Mouse (Mus musculus) embryonic stem cell, embryonic (primary cell): ENCODE measurements around the gene Treh.

Source experiments
- CTCF ChIA-PET, 4 experiments: fragments of 300-600 bp in 2 of 4; fragments of 350-600 bp in 2 of 4; sonication (Branson Sonifier 250); formaldehyde crosslinking; loops; one replicate each; lab custom pipeline; 2022; ENCODE audit warnings: inconsistent platforms in 2 of 4; lab: Charles Lee
- POLR2A ChIA-PET, 4 experiments: fragments of 300-600 bp in 2 of 4; fragments of 350-600 bp in 2 of 4; sonication (Branson Sonifier 250); formaldehyde crosslinking; loops; one replicate each; lab custom pipeline; 2022; ENCODE audit warnings: antibody characterized with exemption in 4 of 4, inconsistent platforms in 1 of 4; lab: Charles Lee

The Treh gene

GRCm38 (mm10) chr9:44652027-44652426 lies 21.0 kb upstream of the Treh start:
- ChIA-PET CTCF (interaction anchor here (0.5 to 3.7 kb wide), 91 partner anchors 8 to 1102 kb away, joined by 3 to 82 read pairs (median 4); partner anchors contain the start of genes Upk2 (in 4 of the 4), Bcl9l (in 2 of the 4), Atp5l (in 1 of the 4) and C2cd2l (in 1 of the 4)), POLR2A (interaction anchor here in 3 of 4 experiments (0.5 to 2.2 kb wide), 23 partner anchors 11 to 1675 kb away, joined by 3 to 9 read pairs (median 4); partner anchors contain the start of genes Upk2 (in 2 of the 3), Ddx6 (in 1 of the 3) and H2afx (in 1 of the 3))

GRCm38 (mm10) chr9:44653896-44654295 lies 19.1 kb upstream of the Treh start:
- CTCF ChIA-PET: interaction anchor here in 3 of 4 experiments (0.6 to 3.7 kb wide), 6 partner anchors 23 to 1304 kb away, joined by 3 to 82 read pairs (median 8); partner anchors contain the start of gene Upk2 (in 1 of the 3)
- POLR2A ChIA-PET: no interaction called here

DNA sequence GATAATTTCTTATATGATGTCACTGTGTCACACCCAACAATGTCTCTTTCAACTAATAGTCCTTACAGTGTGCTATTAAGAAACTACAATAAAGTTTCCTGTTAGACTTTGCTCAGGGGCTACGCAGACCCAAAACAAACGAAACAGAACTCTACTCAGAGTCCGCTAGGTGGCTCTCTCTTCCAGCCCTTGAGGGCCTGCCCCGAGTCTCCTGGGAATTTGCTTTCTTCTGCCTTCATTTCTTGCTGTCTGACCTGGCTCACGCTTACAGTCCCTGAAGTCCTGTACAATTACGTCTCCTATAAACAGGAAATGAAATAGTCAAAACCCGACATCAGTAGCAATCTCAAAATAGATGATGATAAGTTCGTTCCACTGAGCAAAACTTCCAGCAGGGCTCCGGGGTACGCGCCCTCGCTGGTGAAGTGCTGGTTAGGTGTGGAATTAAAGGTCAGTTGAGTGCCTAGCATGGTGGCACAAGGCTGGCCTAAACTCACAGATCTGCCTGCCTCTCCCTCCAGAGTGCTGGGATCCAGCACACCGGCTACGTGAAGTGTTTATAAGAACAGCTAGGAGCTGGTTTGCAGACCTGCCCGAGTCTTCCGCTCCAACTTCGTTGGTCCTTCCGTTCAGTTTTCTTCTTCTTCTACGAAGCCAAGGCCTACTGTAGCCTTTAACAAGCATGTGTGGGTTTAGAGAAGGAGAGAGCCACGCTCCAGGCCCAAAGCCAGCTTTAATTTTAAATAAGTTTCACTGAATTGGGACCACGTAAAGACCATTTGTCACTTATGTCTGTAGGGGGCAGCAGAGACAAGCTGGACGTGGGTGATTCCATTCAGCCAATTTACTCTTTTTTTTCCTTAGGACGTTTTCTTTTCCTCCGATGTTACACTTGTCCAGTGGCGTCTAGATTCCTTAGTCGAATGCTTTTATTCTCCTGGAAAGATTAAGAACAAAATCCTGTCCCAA lies 17.7 kb upstream of the Treh start:
- ChIA-PET CTCF (interaction anchor here (0.5 to 2.2 kb wide), 157 partner anchors 8 to 878 kb away, joined by 3 to 30 read pairs (median 4); partner anchors contain the start of genes Upk2 (in 3 of the 4), Arcn1 (in 2 of the 4), Bcl9l (in 2 of the 4) and Ccdc84 (in 2 of the 4)), POLR2A (interaction anchor here in 3 of 4 experiments (0.6 to 2.2 kb wide), 18 partner anchors 9 to 536 kb away, joined by 3 to 5 read pairs (median 3); partner anchors contain the start of genes Arcn1 (in 1 of the 3), Ddx6 (in 1 of the 3), Ift46 (in 1 of the 3) and Phldb1 (in 1 of the 3))

- ChIA-PET CTCF (interaction anchor here in 2 of 4 experiments (0.6 to 1.6 kb wide), 3 partner anchors 8 to 189 kb away, joined by 3 to 9 read pairs (median 5); no protein-coding TSS in a partner anchor), POLR2A (interaction anchor here in 1 of 4 experiments (0.6 kb wide), 1 partner anchor 140 kb away, joined by 7 read pairs; no protein-coding TSS in a partner anchor)
Measured at GRCm38 (mm10) chr9:44663706-44664105, 9.3 kb upstream of the Treh start.

GRCm38 (mm10) chr9:44671416-44671815 lies 1.6 kb upstream of the Treh start:
- ChIA-PET CTCF (interaction anchor here in 2 of 4 experiments (1.5 to 2.3 kb wide), 3 partner anchors 14 to 19 kb away, joined by 3 to 7 read pairs (median 4); no protein-coding TSS in a partner anchor), POLR2A (no interaction called here)

DNA sequence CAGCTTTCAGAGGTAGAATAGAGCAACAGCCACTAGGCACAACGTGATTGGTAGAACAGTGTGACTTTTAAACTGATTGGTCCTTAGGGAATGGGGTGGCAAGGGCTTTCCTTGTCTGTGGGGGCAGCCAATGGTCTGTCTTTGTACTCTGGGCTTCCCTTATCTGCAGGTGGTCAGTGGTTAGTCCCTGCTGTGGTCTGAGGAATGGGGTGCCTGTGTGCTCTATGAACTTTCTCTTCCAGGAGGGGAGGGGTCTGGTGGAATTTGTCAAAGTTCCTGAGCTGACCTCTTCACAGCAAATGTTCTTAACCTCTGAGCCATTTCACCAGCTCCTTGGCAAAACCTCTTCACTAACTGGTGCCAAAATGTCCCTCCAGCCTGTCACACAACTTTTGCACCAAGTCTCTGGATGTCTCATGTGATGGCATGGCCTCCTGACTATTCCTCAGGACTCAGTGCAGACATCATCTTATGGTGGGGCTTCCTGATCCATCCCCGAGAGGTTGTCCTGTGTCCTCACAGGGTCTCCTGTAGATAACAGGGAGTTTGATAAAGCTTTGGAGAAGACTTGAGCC lies 655 bp upstream of the Treh start:
- ChIA-PET POLR2A (interaction anchor here in 1 of 4 experiments (0.6 kb wide), 1 partner anchor 46 kb away, joined by 5 read pairs; no protein-coding TSS in a partner anchor), CTCF (interaction anchor here in 2 of 4 experiments (1.1 to 4.8 kb wide), 5 partner anchors 13 to 20 kb away, joined by 3 to 24 read pairs (median 4); no protein-coding TSS in a partner anchor)

- POLR2A ChIA-PET: interaction anchor here in 3 of 4 experiments (0.6 to 1.0 kb wide), 6 partner anchors 9 to 224 kb away, joined by 3 to 4 read pairs (median 3); partner anchors contain the start of genes Arcn1 (in 1 of the 3), Ift46 (in 1 of the 3) and Upk2 (in 1 of the 3)
- CTCF ChIA-PET: interaction anchor here in 3 of 4 experiments (0.5 to 1.4 kb wide), 8 partner anchors 12 to 55 kb away, joined by 3 to 6 read pairs (median 4); no protein-coding TSS in a partner anchor
Measured at GRCm38 (mm10) chr9:44678288-44678871, 5.3 kb downstream of the Treh start.

GRCm38 (mm10) chr9:44679565-44679964 lies 6.5 kb downstream of the Treh start:
- ChIA-PET POLR2A (interaction anchor here in 2 of 4 experiments (0.9 to 1.0 kb wide), 3 partner anchors 11 to 225 kb away, joined by 3 read pairs; partner anchors contain the start of genes Arcn1 (in 1 of the 2), Ift46 (in 1 of the 2) and Upk2 (in 1 of the 2)), CTCF (interaction anchor here in 1 of 4 experiments (1.4 kb wide), 1 partner anchor 24 kb away, joined by 6 read pairs; no protein-coding TSS in a partner anchor)

DNA sequence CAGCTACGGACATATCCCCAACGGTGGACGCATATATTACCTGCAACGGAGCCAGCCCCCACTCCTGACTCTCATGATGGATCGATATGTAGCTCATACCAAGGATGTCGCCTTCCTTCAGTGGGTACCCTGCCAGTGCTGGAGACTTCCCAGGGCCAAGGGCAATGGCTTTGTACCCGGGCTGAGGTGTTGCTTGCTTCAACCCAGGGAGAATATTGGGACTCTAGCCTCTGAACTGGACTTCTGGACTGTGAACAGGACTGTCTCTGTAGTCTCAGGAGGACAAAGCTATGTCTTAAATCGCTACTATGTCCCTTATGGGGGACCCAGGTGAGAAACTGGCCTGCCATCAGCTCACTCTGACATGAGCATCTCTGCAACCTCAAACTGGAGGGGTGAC lies 10.0 kb downstream of the Treh start:
- POLR2A ChIA-PET: interaction anchor here in 2 of 4 experiments (0.6 to 1.1 kb wide), 3 partner anchors 56 to 84 kb away, joined by 3 to 5 read pairs (median 3); partner anchors contain the start of genes Arcn1 (in 1 of the 2) and Ift46 (in 1 of the 2)
- CTCF ChIA-PET: interaction anchor here (0.5 to 1.3 kb wide), 8 partner anchors 8 to 391 kb away, joined by 3 to 8 read pairs (median 4); no protein-coding TSS in a partner anchor

DNA sequence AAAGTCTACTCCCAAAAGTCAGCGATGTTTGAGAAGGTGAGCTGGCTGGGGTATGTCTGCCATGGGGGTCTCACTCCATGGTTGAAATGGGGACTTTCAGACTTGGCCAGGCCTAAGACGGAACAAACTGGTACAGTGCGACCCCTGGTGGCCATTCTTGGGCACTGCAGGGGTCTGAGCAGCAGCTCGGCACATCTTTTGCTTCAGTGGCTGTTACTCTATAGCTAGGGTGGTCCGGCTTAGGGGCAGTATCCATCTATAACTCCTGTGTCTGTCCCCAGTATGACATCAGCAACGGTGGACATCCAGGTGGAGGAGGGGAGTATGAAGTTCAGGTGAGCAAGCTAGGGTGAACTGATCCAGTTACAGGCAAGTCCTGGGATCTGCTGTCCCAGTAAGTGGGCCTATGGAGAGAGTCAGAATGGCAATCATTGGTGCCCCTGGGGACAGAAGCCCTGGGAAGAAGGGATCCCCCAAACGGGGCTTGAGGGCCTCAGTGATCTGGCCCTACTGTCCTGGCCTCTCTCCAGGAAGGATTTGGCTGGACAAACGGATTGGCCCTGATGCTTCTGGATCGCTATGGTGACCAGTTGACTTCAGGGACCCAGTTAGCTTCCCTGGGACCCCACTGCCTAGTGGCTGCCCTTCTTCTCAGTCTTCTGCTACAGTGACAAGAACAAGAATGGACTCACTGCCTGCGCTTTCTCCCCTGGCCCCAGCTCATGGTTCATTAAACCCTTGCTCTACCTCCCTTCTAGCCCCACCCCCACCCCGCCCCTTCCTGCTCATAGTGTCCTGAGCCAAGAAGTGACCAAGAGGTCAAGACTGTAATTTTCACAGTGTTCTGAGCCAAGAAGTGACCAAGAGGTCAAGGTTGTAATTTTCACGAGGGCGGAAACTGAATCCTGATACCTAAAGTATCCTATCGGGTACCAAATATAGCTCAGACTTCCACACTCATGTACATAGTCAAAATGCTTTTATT lies 12.6 kb downstream of the Treh start:
- ChIA-PET CTCF (interaction anchor here (0.5 to 2.7 kb wide), 84 partner anchors 8 to 959 kb away, joined by 3 to 30 read pairs (median 4); partner anchors contain the start of genes Treh (in 3 of the 4), Upk2 (in 2 of the 4), Arcn1 (in 1 of the 4) and Ift46 (in 1 of the 4)), POLR2A (interaction anchor here in 3 of 4 experiments (0.6 to 1.2 kb wide), 6 partner anchors 11 to 531 kb away, joined by 3 to 4 read pairs (median 3); partner anchors contain the start of gene Upk2 (in 1 of the 3))

DNA sequence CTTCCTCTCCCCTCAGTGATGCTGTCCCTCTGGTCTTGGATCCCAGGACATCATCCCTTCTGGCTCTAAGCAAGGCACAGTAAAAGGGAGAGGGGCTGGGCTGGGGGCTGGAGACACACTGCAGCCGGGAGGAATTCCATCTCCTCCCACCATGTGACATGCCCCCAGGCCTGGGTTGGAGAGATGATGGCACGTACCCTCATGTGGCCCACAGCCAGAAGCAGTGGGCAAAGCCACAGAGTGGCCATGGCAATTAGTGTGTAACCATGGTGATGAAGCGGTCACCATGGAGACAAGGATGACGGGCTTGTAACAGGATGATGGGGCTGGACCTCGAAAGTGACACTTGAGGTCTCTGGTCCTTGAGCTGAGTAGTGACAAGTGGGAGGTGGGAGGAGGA lies 13.6 kb downstream of the Treh start:
- ChIA-PET CTCF (interaction anchor here (0.7 to 3.2 kb wide), 15 partner anchors 11 to 731 kb away, joined by 3 to 30 read pairs (median 10); partner anchors contain the start of genes Treh (in 2 of the 4) and Phldb1 (in 1 of the 4)), POLR2A (interaction anchor here in 1 of 4 experiments (2.3 kb wide), 1 partner anchor 11 kb away, joined by 7 read pairs; no protein-coding TSS in a partner anchor)

GRCm38 (mm10) chr9:44688013-44688412 lies 15.0 kb downstream of the Treh start:
- ChIA-PET POLR2A (interaction anchor here in 3 of 4 experiments (0.6 to 2.3 kb wide), 8 partner anchors 9 to 278 kb away, joined by 3 to 8 read pairs (median 4); no protein-coding TSS in a partner anchor), CTCF (interaction anchor here (0.5 to 3.2 kb wide), 4 partner anchors 21 to 247 kb away, joined by 3 to 10 read pairs (median 3); no protein-coding TSS in a partner anchor)

- POLR2A ChIA-PET: interaction anchor here in 3 of 4 experiments (0.6 to 2.3 kb wide), 21 partner anchors 9 to 519 kb away, joined by 3 to 11 read pairs (median 4); partner anchors contain the start of genes Arcn1 (in 1 of the 3), Cbl (in 1 of the 3), Ift46 (in 1 of the 3) and Phldb1 (in 1 of the 3)
- CTCF ChIA-PET: interaction anchor here (0.6 to 1.6 kb wide), 15 partner anchors 9 to 1498 kb away, joined by 3 to 9 read pairs (median 4); no protein-coding TSS in a partner anchor
Measured at GRCm38 (mm10) chr9:44690641-44691040, 17.6 kb downstream of the Treh start.

GRCm38 (mm10) chr9:44691671-44692520 lies 18.9 kb downstream of the Treh start:
- ChIA-PET POLR2A (interaction anchor here in 2 of 4 experiments (0.9 to 2.3 kb wide), 10 partner anchors 8 to 273 kb away, joined by 3 to 11 read pairs (median 4); partner anchors contain the start of genes Arcn1 (in 1 of the 2) and Ift46 (in 1 of the 2)), CTCF (interaction anchor here (0.6 to 1.6 kb wide), 9 partner anchors 16 to 510 kb away, joined by 3 to 9 read pairs (median 4); no protein-coding TSS in a partner anchor)
